In genomic region chr2:125575766-125576165, GRCm38 (mm10) we compare ENCODE assay signal across 31 mouse cellular contexts. TPM values are rescaled to one million over a fixed set of nuclear protein-coding genes. Genes with fewer than 3 reads are reported as not detected.
DNase-seq lines count a peak whose midpoint lies in the region; ATAC-seq and TF ChIP-seq lines count a peak whose summit lies in the region.
"Had no signal": no experiment of that assay in that cellular context is flagged by ENCODE, and none has a peak within 500 bp of the region (broad histone marks: within the 10 kb centered on the region; RNA-seq: fewer than 3 reads in every experiment).

No protein-coding gene starts in this region.

- no peak for TF ChIP-seq CTCF in layer of hippocampus, adult 2 months (conservative IDR thresholded peaks at IDR 0.05)
- TF ChIP-seq CTCF in CH12.LX (conservative IDR thresholded peaks at IDR 0.05 in 1 of 2, IDR thresholded peaks at IDR 0.05 in 1 of 2; ENCODE audit: low read depth in 2 of 2, low read length in 2 of 2) = no peak
- no peak for TF ChIP-seq CTCF in kidney, adult 2 months (conservative IDR thresholded peaks at IDR 0.05; ENCODE audit: insufficient read depth, insufficient read length, low read depth, low read length)

- peak overlapping the region; percentile 5; the same call in 1 of the 2 replicates for H3K27ac ChIP-seq in layer of hippocampus, adult 2 months
- no peak overlapping the region for H3K27ac ChIP-seq in CH12.LX (ENCODE audit: insufficient read depth, low read depth)
- no peak overlapping the region for H3K27ac ChIP-seq in kidney, adult 2 months (ENCODE audit: insufficient read depth, low read depth, low read length)
- H3K27ac ChIP-seq: embryonic facial prominence, embryonic 12.5 days; heart, adult 2 months; limb, embryonic 10.5 days; limb, embryonic 15.5 days; liver, embryonic 13.5 days; macrophage; midbrain, embryonic 13.5 days; stomach, postnatal 0 days had no signal

- H3K4me3 ChIP-seq in layer of hippocampus, adult 2 months = no peak overlapping the region
- no peak overlapping the region for H3K4me3 ChIP-seq in CH12.LX (replicated peaks in 1 of 3; ENCODE audit: low read depth in 2 of 3, low read length in 2 of 3, poor library complexity in 1 of 3)
- H3K4me3 ChIP-seq in kidney, adult 2 months (ENCODE audit: insufficient read depth, low read depth, low read length) = no peak overlapping the region
- H3K4me3 ChIP-seq: embryonic facial prominence, embryonic 12.5 days; heart, adult 2 months; heart, embryonic 13.5 days; limb, embryonic 10.5 days; limb, embryonic 15.5 days; liver, embryonic 13.5 days; midbrain, embryonic 13.5 days had no signal

- peaks cover 59 to 95% of the 10 kb centered on the region in 2 experiments for H3K36me3 ChIP-seq in CH12.LX (replicated peaks in 1 of 2; ENCODE audit: control insufficient read depth in 1 of 2, insufficient read depth in 1 of 2, low read length in 1 of 2)
- H3K36me3 ChIP-seq in kidney, adult 2 months (ENCODE audit: control insufficient read depth, insufficient read depth, low read length) = peaks cover 5% of the 10 kb centered on the region

- H3K79me2 ChIP-seq in CH12.LX (replicated peaks; ENCODE audit: control insufficient read depth, extremely low read depth, insufficient read depth, poor library complexity, severe bottlenecking) = peaks cover 2% of the 10 kb centered on the region; the same call in 1 of the 2 replicates

- ATAC-seq in frontal cortex, adult (ENCODE audit: low TSS enrichment) = peak; percentile 81
- ATAC-seq in granulocyte monocyte progenitor cell, adult 5-6 weeks (replicated peaks; ENCODE audit: poor library complexity, severe bottlenecking) = 0 out of 2 replicates have a peak, but pooled peaks have one; percentile 23
- ATAC-seq: forebrain, embryonic 14.5 days; hindbrain, embryonic 16.5 days; lung, postnatal 0 days; midbrain, embryonic 13.5 days had no signal

- WGBS in kidney, adult 2 months = 90% methylated on average over 3 of the region's 3 CpGs

- no peak for TF ChIP-seq POLR2A in CH12.LX (IDR thresholded peaks at IDR 0.05; ENCODE audit: low read depth, low read length)
- no peak for TF ChIP-seq POLR2A in kidney, adult 2 months (IDR thresholded peaks at IDR 0.05; ENCODE audit: low read depth, low read length)

- H3K4me2 ChIP-seq in CH12.LX (ENCODE audit: insufficient read depth, low read depth, poor library complexity, severe bottlenecking) = no peak overlapping the region
- H3K4me2 ChIP-seq: embryonic facial prominence, embryonic 12.5 days; heart, embryonic 13.5 days; limb, embryonic 15.5 days; liver, embryonic 13.5 days; midbrain, embryonic 13.5 days had no signal

- no peaks in the 10 kb centered on the region for H3K9me3 ChIP-seq in CH12.LX (replicated peaks; ENCODE audit: low read length)
- H3K9me3 ChIP-seq: embryonic facial prominence, embryonic 12.5 days; limb, embryonic 10.5 days; limb, embryonic 15.5 days; liver, embryonic 13.5 days; midbrain, embryonic 13.5 days had no signal

- peaks cover 0 to 21% of the 10 kb centered on the region in 2 experiments; a peak in 2 of 4 replicates for H3K4me1 ChIP-seq in CH12.LX (ENCODE audit: control insufficient read depth in 1 of 2, insufficient read depth in 2 of 2)
- no peaks in the 10 kb centered on the region for H3K4me1 ChIP-seq in kidney, adult 2 months (ENCODE audit: control insufficient read depth, insufficient read depth, low read length)
- H3K4me1 ChIP-seq: embryonic facial prominence, embryonic 12.5 days; heart, embryonic 13.5 days; limb, embryonic 10.5 days; limb, embryonic 15.5 days; liver, embryonic 13.5 days; midbrain, embryonic 13.5 days had no signal

- no peaks in the 10 kb centered on the region for H3K27me3 ChIP-seq in CH12.LX (replicated peaks)
- H3K27me3 ChIP-seq in kidney, adult 2 months (replicated peaks; ENCODE audit: control insufficient read depth, insufficient read depth, low read length) = no peaks in the 10 kb centered on the region
- H3K27me3 ChIP-seq: embryonic facial prominence, embryonic 12.5 days; heart, embryonic 13.5 days; limb, embryonic 15.5 days; liver, embryonic 13.5 days; midbrain, embryonic 13.5 days had no signal

- dilution Hi-C loops in CH12.LX (cut with MboI; ENCODE audit: extremely low pct_ligation_motif_present, extremely low pct_unique_long_range_greater_than_20kb, low sequenced_read_pairs) = no loop called here

- H3K9ac ChIP-seq in CH12.LX (ENCODE audit: insufficient read depth, low read depth) = no peak overlapping the region
- H3K9ac ChIP-seq: embryonic facial prominence, embryonic 12.5 days; heart, embryonic 13.5 days; limb, embryonic 15.5 days; liver, embryonic 13.5 days; midbrain, embryonic 13.5 days had no signal

- no peak for TF ChIP-seq RAD21 in CH12.LX (IDR thresholded peaks at IDR 0.05; ENCODE audit: low read depth, low read length)

- DNase-seq in frontal cortex, postnatal 10 days (ENCODE audit: low spot score in 2 of 2) = no peak
- DNase-seq in layer of hippocampus, adult 2 months (ENCODE audit: low spot score in 2 of 2) = no peak
- no peak for DNase-seq in layer of hippocampus, postnatal 14 days (ENCODE audit: low spot score in 2 of 2)
- peak; percentile 49 for DNase-seq in CH12.LX (ENCODE audit: extremely low read depth)
- no peak for DNase-seq in urinary bladder, adult 2 months (ENCODE audit: low spot score)
- no peak for DNase-seq in kidney, adult 2 months
- DNase-seq: adrenal gland, adult 8-10 months; cerebellum, adult 11 months; cerebellum, adult 9-10 months; embryo, embryonic 11 days; gastrocnemius, postnatal 14 days; heart, adult 2 months; heart, postnatal 10 days; kidney, adult 9 months; kidney, postnatal 10 days; liver, embryonic 13.5 days; lung, adult 18-20 months; thymus, adult 18-20 months; thymus, postnatal 25 days had no signal

- in situ Hi-C loops in CH12.LX (cut with MboI; ENCODE audit: low pct_ligation_motif_present, low pct_unique_long_range_greater_than_20kb, low sequenced_read_pairs) = no loop called here

- TF ChIP-seq EP300 in CH12.LX (IDR thresholded peaks at IDR 0.05; ENCODE audit: low read length) = peak; percentile 62

TF ChIP-seq in CH12.LX, 34 proteins besides CTCF, POLR2A, EP300 and RAD21:
- TF ChIP-seq USF2 (conservative IDR thresholded peaks at IDR 0.05; ENCODE audit: low read depth, low read length) (no peak), ETS1 (conservative IDR thresholded peaks at IDR 0.05; ENCODE audit: low read depth, low read length) (peak; percentile 47; the same call in 1 of the 2 replicates), UBTF (IDR thresholded peaks at IDR 0.05; ENCODE audit: low read depth, low read length) (no peak), TBP (conservative IDR thresholded peaks at IDR 0.05; ENCODE audit: low read depth, low read length) (no peak), GABPA (IDR thresholded peaks at IDR 0.05; ENCODE audit: insufficient replicate concordance, low read depth, low read length) (no peak), E2F4 (IDR thresholded peaks at IDR 0.05; ENCODE audit: insufficient replicate concordance, low read depth, low read length) (no peak), KAT2A (IDR thresholded peaks at IDR 0.05; ENCODE audit: insufficient replicate concordance, low read length) (no peak), IRF4 (IDR thresholded peaks at IDR 0.05; ENCODE audit: low read depth, low read length) (peak; percentile 71; the same call in 1 of the 2 replicates), ZKSCAN1 (IDR thresholded peaks at IDR 0.05; ENCODE audit: borderline replicate concordance, low read depth, low read length) (no peak), MAFK (IDR thresholded peaks at IDR 0.05; ENCODE audit: insufficient replicate concordance, low read length) (no peak), JUND (conservative IDR thresholded peaks at IDR 0.05; ENCODE audit: low read depth, low read length) (peak; percentile 47; the same call in 1 of the 2 replicates), ELF1 (IDR thresholded peaks at IDR 0.05; ENCODE audit: low read depth, low read length) (no peak), MAZ (IDR thresholded peaks at IDR 0.05; ENCODE audit: low read depth, low read length) (no peak), USF1 (IDR thresholded peaks at IDR 0.05; ENCODE audit: low read depth, low read length) (no peak), MEF2A (IDR thresholded peaks at IDR 0.05; ENCODE audit: borderline replicate concordance, low read depth, low read length) (no peak), SIN3A (IDR thresholded peaks at IDR 0.05; ENCODE audit: low read length) (no peak), ZNF384 (IDR thresholded peaks at IDR 0.05; ENCODE audit: low read depth, low read length) (no peak), MXI1 (IDR thresholded peaks at IDR 0.05; ENCODE audit: low read depth, low read length) (no peak), NELFE (IDR thresholded peaks at IDR 0.05; ENCODE audit: low read depth, low read length) (no peak), ZC3H11A (IDR thresholded peaks at IDR 0.05; ENCODE audit: low read depth, low read length) (no peak), TCF12 (IDR thresholded peaks at IDR 0.05; ENCODE audit: low read depth, low read length) (no peak), MAX (IDR thresholded peaks at IDR 0.05; ENCODE audit: low read length) (no peak)

RNA-seq across cellular contexts. Expression of gene Cep152, which starts 49.1 kb away (rescaled TPM):
- 1 to 10 TPM; 3.2 to 4.1 TPM for total RNA-seq in layer of hippocampus, adult 2 months (2021)
- 1 to 10 TPM; 2.9 to 3.0 TPM for total RNA-seq in layer of hippocampus, postnatal 14 days (2021)
- total RNA-seq in CH12.LX (2012; rRNA removed) = 8.9 and 10.2 TPM in 2 replicates
- total RNA-seq in CH12.LX (2014; rRNA removed) = 7.4 and 7.7 TPM in 2 replicates
- 8.4 and 8.8 TPM in 2 replicates for polyA plus RNA-seq in CH12.LX (2012; ENCODE audit: insufficient read length, low read depth)
- total RNA-seq in granulocyte monocyte progenitor cell, adult 5-6 weeks (2014; fragmentation: Nextera tagmentation) = 8.2 and 10.9 TPM in 2 replicates
- total RNA-seq in granulocyte monocyte progenitor cell, adult 5-6 weeks (2017) = 21.1 and 21.6 TPM in 2 replicates
- polyA plus RNA-seq in urinary bladder, adult 2 months (2012; rRNA removed) = 2.0 and 2.5 TPM in 2 replicates
- polyA plus RNA-seq in kidney, adult 2 months (2012; rRNA removed) = 0.77 and 0.81 TPM in 2 replicates
